Mouse (Mus musculus) limb, embryonic 15.5 days (tissue): Measurements from ENCODE around the gene Tpk1. TPM values are rescaled to one million over a fixed set of nuclear protein-coding genes. Genes with fewer than 3 reads are reported as not detected.
"Not testable (repeated sequence)": the region's sequence is repeated elsewhere in the genome, so short reads cannot be mapped to it uniquely, and the experiment has no call there.

Experiments
- ATAC-seq: fragments of 200-750 bp; cut with Nextera tagmentation; 2 replicates; pipeline ENCODE4 v1.8.0; 2017; ENCODE audit warnings: low read depth, moderate TSS enrichment; ENCODE audit not compliant: insufficient number of reproducible peaks, low FRiP score, low TSS enrichment
- H3K27ac ChIP-seq: fragments of 300-500 bp; sonication (generic); 2 replicates; pipeline ENCODE4 v1.5.1; 2015; ENCODE audit warnings: moderate library complexity, mild to moderate bottlenecking, inconsistent platforms
- H3K27me3 ChIP-seq: fragments of 300-500 bp; sonication (generic); 2 replicates; pipeline ENCODE4 v1.6.1; 2015; ENCODE audit warnings: inconsistent platforms
- H3K36me3 ChIP-seq: fragments of 300-500 bp; sonication (generic); 2 replicates; pipeline ENCODE4 v1.6.1; 2015; ENCODE audit warnings: inconsistent platforms
- H3K4me1 ChIP-seq: fragments of 300-500 bp; sonication (generic); 2 replicates; pipeline ENCODE4 v1.6.1; 2015; ENCODE audit warnings: inconsistent platforms
- H3K4me2 ChIP-seq: fragments of 300-500 bp; sonication (generic); 2 replicates; pipeline ENCODE4 v1.6.1; 2015; ENCODE audit warnings: mild to moderate bottlenecking, inconsistent platforms
- H3K4me3 ChIP-seq: fragments of 300-500 bp; sonication (generic); 2 replicates; pipeline ENCODE4 v1.5.1; 2015; ENCODE audit warnings: mild to moderate bottlenecking, inconsistent platforms
- H3K9ac ChIP-seq: fragments of 300-500 bp; sonication (generic); 2 replicates; pipeline ENCODE4 v1.6.1; 2015; ENCODE audit warnings: inconsistent platforms
- H3K9me3 ChIP-seq: fragments of 300-500 bp; sonication (generic); 2 replicates; pipeline ENCODE4 v1.6.1; 2016; ENCODE audit warnings: inconsistent platforms
- WGBS: fragments of 180-500 bp; shearing (Covaris S2); methylation state at CpG from one replicate; pipeline ENCODE4 v1.1.7; 2015; 5-methylcytosine and 5-hydroxymethylcytosine counted together
- polyA plus RNA-seq: library from polyadenylated mRNA; unstranded; fragments of >200 nt; fragmentation: Nextera tagmentation; extraction: Ambion mirVana; gene quantifications from 2 replicates; pipeline ENCODE4 v1.2.1, GENCODE M21; 2015

The Tpk1 gene
- polyA plus RNA-seq, 1 experiment from 2014 or later, result 9.2 TPM

GRCm38 (mm10) chr6:43638119-43638518 is 28.0 kb downstream of the Tpk1 start:
- Histone ChIP-seq H3K4me2 (no peak overlapping the region), H3K27me3 (no peaks in the 10 kb centered on the region), H3K27ac (no peak overlapping the region), H3K4me1 (no peaks in the 10 kb centered on the region), H3K9ac (no peak overlapping the region), H3K36me3 (no peaks in the 10 kb centered on the region), H3K4me3 (no peak overlapping the region), H3K9me3 (no peaks in the 10 kb centered on the region)
- 71% methylated on average over 3 of the region's 3 CpGs for WGBS
- no peak for ATAC-seq

- Histone ChIP-seq H3K9me3 (no peaks in the 10 kb centered on the region), H3K4me2 (no peak overlapping the region), H3K9ac (no peak overlapping the region), H3K36me3 (no peaks in the 10 kb centered on the region), H3K4me3 (no peak overlapping the region), H3K27me3 (no peaks in the 10 kb centered on the region), H3K27ac (no peak overlapping the region), H3K4me1 (no peaks in the 10 kb centered on the region)
- ATAC-seq, result no peak
- 82% methylated on average over 11 of the region's 11 CpGs for WGBS
Measured at GRCm38 (mm10) chr6:43636980-43637638, 29.0 kb downstream of the Tpk1 start.

- H3K4me3 ChIP-seq, result no peak overlapping the region
- 88% methylated on average over 3 of the region's 3 CpGs for WGBS
- H3K27ac ChIP-seq, result no peak overlapping the region
- H3K4me1 ChIP-seq, result no peaks in the 10 kb centered on the region
- H3K4me2 ChIP-seq, result no peak overlapping the region
- no peak for ATAC-seq
- H3K27me3 ChIP-seq, result no peaks in the 10 kb centered on the region
- H3K9me3 ChIP-seq, result no peaks in the 10 kb centered on the region
- no peak overlapping the region for H3K9ac ChIP-seq
- H3K36me3 ChIP-seq, result no peaks in the 10 kb centered on the region
Measured at GRCm38 (mm10) chr6:43633308-43633963, 32.6 kb downstream of the Tpk1 start.

- no peaks in the 10 kb centered on the region for H3K27me3 ChIP-seq
- no peak overlapping the region for H3K9ac ChIP-seq
- H3K27ac ChIP-seq, result no peak overlapping the region
- no peak overlapping the region for H3K4me3 ChIP-seq
- H3K4me2 ChIP-seq, result no peak overlapping the region
- H3K9me3 ChIP-seq, result no peaks in the 10 kb centered on the region
- no peaks in the 10 kb centered on the region for H3K36me3 ChIP-seq
- no peaks in the 10 kb centered on the region for H3K4me1 ChIP-seq
- no peak for ATAC-seq
Measured at GRCm38 (mm10) chr6:43632871-43633270, 33.2 kb downstream of the Tpk1 start.

- not testable (repeated sequence) for H3K9me3 ChIP-seq, H3K4me3 ChIP-seq, H3K36me3 ChIP-seq, H3K27me3 ChIP-seq, ATAC-seq, H3K4me2 ChIP-seq, H3K27ac ChIP-seq, H3K9ac ChIP-seq, H3K4me1 ChIP-seq
- 92% methylated on average over 6 of the region's 6 CpGs for WGBS
Measured at GRCm38 (mm10) chr6:43623448-43623847, 42.6 kb downstream of the Tpk1 start.

- no peak overlapping the region for H3K9ac ChIP-seq
- no peaks in the 10 kb centered on the region for H3K4me1 ChIP-seq
- no peak overlapping the region for H3K27ac ChIP-seq
- H3K27me3 ChIP-seq, result no peaks in the 10 kb centered on the region
- H3K4me3 ChIP-seq, result no peak overlapping the region
- no peak for ATAC-seq
- no peak overlapping the region for H3K4me2 ChIP-seq
- no peaks in the 10 kb centered on the region for H3K36me3 ChIP-seq
- H3K9me3 ChIP-seq, result no peaks in the 10 kb centered on the region
- WGBS, result 76% methylated on average over 3 of the region's 3 CpGs
Measured at GRCm38 (mm10) chr6:43619258-43619657, 46.8 kb downstream of the Tpk1 start.

GRCm38 (mm10) chr6:43611770-43612169 is 54.3 kb downstream of the Tpk1 start:
- Histone ChIP-seq H3K9me3 (no peaks in the 10 kb centered on the region), H3K9ac (no peak overlapping the region), H3K4me2 (no peak overlapping the region), H3K4me1 (no peaks in the 10 kb centered on the region), H3K27ac (no peak overlapping the region), H3K27me3 (no peaks in the 10 kb centered on the region), H3K4me3 (no peak overlapping the region), H3K36me3 (no peaks in the 10 kb centered on the region)
- no peak for ATAC-seq
- 61% methylated on average over 2 of the region's 2 CpGs for WGBS

- no peak for ATAC-seq
- no peaks in the 10 kb centered on the region for H3K27me3 ChIP-seq
- no peak overlapping the region for H3K4me3 ChIP-seq
- H3K4me2 ChIP-seq, result no peak overlapping the region
- no peak overlapping the region for H3K27ac ChIP-seq
- WGBS, result 72% methylated on average over 4 of the region's 4 CpGs
- no peaks in the 10 kb centered on the region for H3K36me3 ChIP-seq
- H3K9ac ChIP-seq, result no peak overlapping the region
- H3K4me1 ChIP-seq, result no peaks in the 10 kb centered on the region
- no peaks in the 10 kb centered on the region for H3K9me3 ChIP-seq
Measured at GRCm38 (mm10) chr6:43590841-43591541, 75.1 kb downstream of the Tpk1 start.

GRCm38 (mm10) chr6:43585274-43585673 is 80.8 kb downstream of the Tpk1 start:
- Histone ChIP-seq H3K4me2 (no peak overlapping the region), H3K4me3 (no peak overlapping the region), H3K36me3 (no peaks in the 10 kb centered on the region), H3K9ac (no peak overlapping the region), H3K27ac (no peak overlapping the region), H3K4me1 (no peaks in the 10 kb centered on the region), H3K27me3 (no peaks in the 10 kb centered on the region), H3K9me3 (no peaks in the 10 kb centered on the region)
- ATAC-seq, result no peak
- 84% methylated on average over 2 of the region's 2 CpGs for WGBS

GRCm38 (mm10) chr6:43581809-43582208 is 84.3 kb downstream of the Tpk1 start:
- Histone ChIP-seq H3K4me3 (no peak overlapping the region), H3K9me3 (no peaks in the 10 kb centered on the region), H3K4me1 (no peaks in the 10 kb centered on the region), H3K27me3 (no peaks in the 10 kb centered on the region), H3K4me2 (no peak overlapping the region), H3K27ac (no peak overlapping the region), H3K9ac (no peak overlapping the region), H3K36me3 (no peaks in the 10 kb centered on the region)
- ATAC-seq, result no peak
- 81% methylated on average over 2 of the region's 2 CpGs for WGBS

GRCm38 (mm10) chr6:43567885-43568284 is 98.2 kb downstream of the Tpk1 start:
- no peak for ATAC-seq
- Histone ChIP-seq H3K9me3 (no peaks in the 10 kb centered on the region), H3K27ac (no peak overlapping the region), H3K9ac (no peak overlapping the region), H3K4me1 (no peaks in the 10 kb centered on the region), H3K36me3 (no peaks in the 10 kb centered on the region), H3K4me3 (no peak overlapping the region), H3K4me2 (no peak overlapping the region), H3K27me3 (no peaks in the 10 kb centered on the region)
- WGBS, result 84% methylated on average over 1 of the region's 1 CpGs

- ATAC-seq, result no peak
- no peak overlapping the region for H3K4me2 ChIP-seq
- no peak overlapping the region for H3K9ac ChIP-seq
- no peaks in the 10 kb centered on the region for H3K4me1 ChIP-seq
- H3K9me3 ChIP-seq, result no peaks in the 10 kb centered on the region
- no peaks in the 10 kb centered on the region for H3K36me3 ChIP-seq
- no peak overlapping the region for H3K27ac ChIP-seq
- 57% methylated on average over 4 of the region's 4 CpGs for WGBS
- no peaks in the 10 kb centered on the region for H3K27me3 ChIP-seq
- no peak overlapping the region for H3K4me3 ChIP-seq
Measured at GRCm38 (mm10) chr6:43562474-43562873, 103.6 kb downstream of the Tpk1 start.
